Mouse (Mus musculus): ENCODE data around the gene Coq10a. TPM values are rescaled to one million over a fixed set of nuclear protein-coding genes. Genes with fewer than 3 reads are reported as not detected.

Coq10a gene
- total RNA-seq, 2 experiments from 2014 or later, result 443 to 454 TPM

DNA sequence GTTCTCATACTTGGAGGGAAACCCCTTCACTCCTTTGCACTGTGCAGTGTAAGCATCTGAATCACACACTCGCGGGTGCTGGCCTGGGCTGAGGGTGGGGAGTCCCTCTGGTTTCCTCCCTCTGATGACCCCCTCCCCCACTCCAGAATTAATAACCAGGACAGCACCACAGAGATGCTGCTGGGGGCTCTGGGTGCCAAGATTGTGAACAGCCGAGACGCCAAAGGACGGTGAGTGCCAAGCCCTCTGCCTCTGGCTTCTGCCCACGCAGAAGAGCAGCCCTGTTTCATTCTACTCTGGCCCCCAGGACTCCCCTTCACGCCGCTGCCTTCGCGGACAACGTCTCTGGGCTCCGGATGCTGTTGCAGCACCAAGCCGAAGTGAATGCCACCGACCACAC is 20.1 kb upstream of the Coq10a start:
- DNase-seq, result no peak

DNA sequence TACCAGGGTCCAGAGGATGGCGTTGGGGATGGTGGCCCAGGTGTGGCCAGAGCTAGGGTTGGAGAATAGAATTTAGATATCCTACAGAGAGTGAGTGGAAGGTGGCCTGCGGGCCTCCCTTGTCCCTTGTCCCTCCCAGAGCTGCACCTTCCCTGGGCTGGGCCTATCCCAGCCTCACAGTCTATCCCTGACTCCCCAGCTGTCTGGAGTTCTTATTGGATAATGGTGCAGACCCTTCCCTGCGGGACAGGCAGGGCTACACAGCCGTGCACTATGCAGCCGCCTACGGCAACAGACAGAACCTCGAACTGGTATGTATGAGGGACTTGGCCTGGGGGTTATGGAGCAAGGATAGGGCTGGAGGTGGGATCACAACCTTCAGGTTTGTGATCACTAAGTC is 17.1 kb upstream of the Coq10a start:
- DNase-seq, result no peak

DNA sequence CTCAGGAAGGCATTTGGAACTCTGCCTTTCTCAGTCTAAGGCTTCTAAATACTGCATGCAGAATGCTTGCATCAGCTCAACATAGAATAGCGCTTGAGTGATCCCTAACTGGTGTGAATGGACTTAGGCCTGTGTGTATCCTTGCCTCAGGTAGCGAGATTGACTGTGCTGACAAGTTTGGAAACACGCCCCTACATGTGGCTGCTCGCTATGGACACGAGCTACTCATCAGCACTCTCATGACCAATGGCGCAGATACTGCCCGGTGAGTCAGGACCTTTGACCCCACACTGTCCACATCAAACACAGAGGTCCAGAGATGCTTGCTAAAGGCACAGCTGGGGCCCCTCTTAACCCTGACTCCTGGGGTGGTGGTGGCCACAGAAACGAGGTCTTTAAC is 13.7 kb upstream of the Coq10a start:
- no peak for DNase-seq

DNA sequence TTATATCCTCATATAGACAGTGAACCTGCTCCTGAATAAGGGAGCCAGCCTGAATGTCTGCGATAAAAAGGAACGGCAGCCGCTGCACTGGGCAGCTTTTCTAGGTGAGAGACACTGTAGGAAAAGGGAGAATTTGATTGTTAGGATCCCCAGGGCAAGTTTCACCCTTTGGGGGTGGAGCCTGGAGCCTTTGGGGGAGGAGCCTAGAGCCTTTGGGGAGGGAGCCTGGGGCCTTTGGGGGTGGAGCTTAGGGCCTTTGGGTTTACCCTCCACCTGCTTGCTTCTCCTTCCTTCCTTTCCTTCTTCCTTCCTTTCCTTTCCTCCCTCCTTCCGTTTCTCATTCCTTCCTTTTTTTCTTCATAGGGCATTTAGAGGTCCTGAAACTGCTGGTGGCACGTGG is 11.8 kb upstream of the Coq10a start:
- no peak for DNase-seq

GRCm38 (mm10) chr10:128379260-128379659 is 10.5 kb upstream of the Coq10a start:
- DNase-seq, result peak; percentile 72

GRCm38 (mm10) chr10:128378462-128378861 is 9.7 kb upstream of the Coq10a start:
- peak; percentile 58 for DNase-seq

GRCm38 (mm10) chr10:128377940-128378448 is 9.2 kb upstream of the Coq10a start:
- DNase-seq, result no peak

DNA sequence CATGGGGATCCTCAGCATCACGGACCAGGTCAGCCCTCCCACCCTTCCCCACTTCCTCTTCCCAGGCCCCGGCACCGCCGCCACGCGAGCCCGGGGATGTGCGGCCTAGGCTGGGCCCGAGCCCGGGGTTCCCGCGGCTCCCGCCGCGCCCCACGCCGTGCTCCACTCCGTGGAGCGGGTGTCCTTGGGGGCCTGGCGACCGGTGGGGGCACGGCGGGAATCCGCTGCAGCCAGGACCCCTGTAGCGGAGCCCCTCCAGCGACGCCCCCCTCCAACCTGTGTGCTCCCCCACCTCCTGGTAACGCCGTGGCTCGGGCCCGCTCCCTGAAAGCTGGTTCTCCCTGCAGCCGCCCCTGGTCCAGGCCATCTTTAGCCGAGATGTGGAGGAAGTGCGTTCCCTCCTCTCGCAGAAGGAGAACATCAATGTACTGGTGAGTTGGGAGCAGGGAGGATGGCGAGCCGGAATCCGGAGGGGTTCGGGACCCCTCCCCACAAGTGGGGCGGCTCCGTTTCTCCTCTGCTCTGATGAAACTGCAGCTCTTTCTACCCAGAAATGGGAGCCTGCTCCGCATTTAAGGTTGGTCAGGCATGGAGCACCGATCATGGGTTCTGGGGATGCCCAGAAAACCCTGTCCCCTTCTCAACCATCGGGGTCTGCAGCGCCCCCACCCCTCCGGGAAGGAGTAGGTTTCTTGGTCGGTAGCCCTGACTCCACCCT is 8.6 kb upstream of the Coq10a start:
- peak; percentile 48 for DNase-seq

GRCm38 (mm10) chr10:128376455-128377211 is 7.8 kb upstream of the Coq10a start, which contains the start of gene Ankrd52:
Gene Ankrd52 (plus strand): TSS chr10:128377115.
- peak; percentile 90 for DNase-seq

DNA sequence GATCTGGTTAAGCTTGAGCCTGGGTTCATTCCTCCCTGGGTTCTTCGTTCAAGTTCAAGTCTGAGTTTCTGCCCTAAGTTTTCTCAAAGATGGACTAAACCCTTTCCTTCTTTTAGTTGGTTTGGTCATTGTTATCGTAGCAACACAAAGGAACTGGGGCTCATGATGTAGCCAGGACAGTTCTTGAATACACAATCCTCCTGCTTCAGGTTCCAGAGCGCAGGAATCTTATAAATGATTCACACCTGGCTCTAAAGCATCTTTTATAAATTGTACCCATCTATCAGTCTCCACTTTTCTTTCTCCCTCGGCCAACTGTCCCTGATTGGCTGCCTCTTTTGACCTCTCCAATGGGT is 7.3 kb upstream of the Coq10a start:
- no peak for DNase-seq

DNA sequence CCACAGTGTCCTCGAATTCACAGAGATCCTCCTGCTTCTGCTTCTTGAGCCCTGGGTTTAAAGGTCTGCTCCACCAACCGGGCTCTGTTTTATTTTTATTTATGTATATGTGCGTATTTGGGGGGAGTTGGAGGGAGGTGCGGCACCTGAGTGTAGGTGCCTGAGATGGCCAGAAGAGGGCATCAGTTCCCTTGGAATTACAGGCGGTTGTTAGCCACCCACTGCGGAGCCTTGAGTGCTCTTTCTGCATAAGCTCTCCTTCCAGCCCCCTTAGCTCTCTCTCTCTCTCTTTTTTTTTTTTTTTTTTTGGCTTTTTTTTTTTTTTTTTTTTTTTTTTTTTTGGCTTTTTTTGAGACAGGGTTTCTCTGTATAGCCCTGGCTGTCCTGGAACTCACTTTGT is 5.6 kb upstream of the Coq10a start:
- no peak for DNase-seq

DNA sequence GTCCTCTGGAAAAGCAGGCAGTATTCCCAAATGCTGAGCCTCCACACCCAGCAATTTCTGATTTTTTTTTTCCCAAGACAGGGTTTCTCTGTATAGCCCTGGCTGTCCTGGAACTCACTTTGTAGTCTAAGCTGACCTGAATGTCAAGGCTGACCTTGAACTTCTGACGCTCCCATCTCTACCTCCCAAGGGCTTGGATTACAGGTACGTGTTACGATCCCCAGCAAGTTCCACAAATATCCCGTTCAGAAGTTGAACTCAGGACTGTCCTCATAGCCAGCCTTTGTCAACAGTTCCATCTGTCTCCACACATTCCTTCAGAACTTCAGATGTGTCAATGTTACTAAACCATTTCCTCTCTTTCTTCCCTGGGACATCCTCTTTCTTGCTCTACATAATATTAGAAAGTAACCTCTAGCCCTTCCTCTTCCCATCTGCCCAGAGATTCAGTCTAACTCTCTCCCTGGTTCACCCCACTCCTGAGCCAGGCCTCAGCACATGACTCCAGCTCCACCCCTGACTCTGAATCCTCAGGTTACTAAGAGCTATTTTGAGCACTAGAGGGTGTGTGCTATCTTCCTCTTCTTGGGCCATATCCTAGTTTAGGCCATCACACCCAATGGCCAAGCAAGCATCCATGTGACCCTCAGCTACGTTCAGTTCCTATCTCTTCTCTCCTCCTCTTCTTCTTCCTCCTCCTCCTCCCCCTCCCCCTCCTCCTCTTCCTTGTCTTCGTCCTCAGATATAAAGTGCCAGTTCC is 4.4 kb upstream of the Coq10a start:
- DNase-seq, result peak; percentile 70

DNA sequence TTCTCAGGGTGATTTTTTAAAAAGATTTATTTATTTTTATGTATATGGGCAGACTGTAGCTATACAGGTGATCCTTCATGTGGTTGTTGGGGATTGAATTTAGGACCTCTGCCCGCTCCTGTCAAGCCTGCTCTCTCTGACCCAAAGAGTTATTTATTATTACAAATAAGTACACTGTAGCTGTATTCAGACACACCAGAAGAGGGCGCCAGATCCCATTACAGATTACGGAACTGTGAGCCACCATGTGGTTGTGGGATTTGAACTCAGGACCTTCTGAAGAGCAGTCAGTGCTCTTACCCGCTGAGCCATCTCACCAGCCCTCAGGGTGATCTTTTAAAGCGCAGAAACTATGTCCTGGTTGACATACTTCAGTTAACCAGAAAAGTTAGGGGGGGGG is 3.3 kb upstream of the Coq10a start:
- no peak for DNase-seq

- DNase-seq, result no peak
Measured at GRCm38 (mm10) chr10:128370601-128371000, 1.8 kb upstream of the Coq10a start.

DNA sequence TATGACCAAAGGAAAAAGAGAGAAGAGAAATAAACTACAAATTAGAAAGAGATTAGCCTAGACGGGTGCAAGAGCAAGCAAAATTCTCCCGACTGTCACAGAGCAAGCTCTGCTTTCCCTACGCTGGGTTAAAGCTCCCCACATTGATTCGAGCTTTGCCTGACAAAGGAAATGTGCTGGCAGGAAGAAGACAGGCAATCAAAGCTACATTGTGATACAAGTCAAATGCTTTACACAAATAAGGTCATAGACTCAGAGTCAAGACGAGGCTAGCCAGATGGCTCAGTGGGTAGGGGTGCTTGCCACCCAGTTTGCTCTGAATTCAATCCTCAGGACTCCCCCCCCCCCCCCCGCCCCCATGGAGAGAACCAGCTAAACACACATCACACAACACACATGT is 1.2 kb upstream of the Coq10a start:
- DNase-seq, result no peak

DNA sequence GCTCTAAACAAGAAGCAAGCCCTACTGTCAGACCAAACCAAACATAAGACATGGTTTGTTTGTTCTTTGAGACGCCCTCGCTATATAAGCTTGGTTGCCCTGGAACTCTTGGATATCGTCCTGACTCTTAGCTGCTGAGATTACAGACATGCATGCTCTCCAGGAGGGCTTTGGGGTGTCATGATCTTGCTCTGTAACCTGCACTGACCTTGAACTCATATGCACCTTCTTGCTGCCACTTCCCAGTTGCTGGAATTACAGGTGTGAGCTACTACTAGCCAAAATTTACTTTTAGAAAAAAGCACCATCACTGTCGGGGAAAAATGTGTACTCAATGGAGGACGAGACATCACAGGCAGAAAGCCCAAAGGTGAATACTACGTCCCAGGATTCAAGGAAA is 802 bp upstream of the Coq10a start:
- DNase-seq, result no peak

GRCm38 (mm10) chr10:128369218-128369543 is 384 bp upstream of the Coq10a start:
- DNase-seq, result no peak

- peak; percentile 85 for DNase-seq
Measured at GRCm38 (mm10) chr10:128367899-128368401, 847 bp downstream of the Coq10a start.

- DNase-seq, result no peak
Measured at GRCm38 (mm10) chr10:128362568-128362967, 6.2 kb downstream of the Coq10a start.

DNA sequence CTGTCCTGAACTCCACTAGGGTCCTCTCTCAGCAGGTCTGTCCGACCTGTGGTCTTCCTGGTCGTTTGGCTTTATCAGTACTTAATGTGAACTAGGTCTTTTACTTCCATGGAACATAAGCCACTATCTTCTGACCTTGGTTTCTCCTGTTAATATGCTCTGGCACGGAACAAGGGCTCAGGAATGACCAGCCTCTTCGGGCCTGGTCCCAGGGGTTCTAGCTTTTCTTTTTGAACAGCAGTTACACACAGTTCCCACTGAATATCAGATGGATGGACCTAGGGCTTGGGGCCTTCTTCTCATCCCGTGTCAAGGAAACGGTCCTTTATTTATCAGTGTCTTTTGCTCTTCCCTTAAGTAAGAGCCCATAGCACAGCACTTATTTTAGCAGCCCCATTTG is 7.0 kb downstream of the Coq10a start:
- DNase-seq, result no peak

- DNase-seq, result no peak
Measured at GRCm38 (mm10) chr10:128359226-128359625, 9.6 kb downstream of the Coq10a start.

DNA sequence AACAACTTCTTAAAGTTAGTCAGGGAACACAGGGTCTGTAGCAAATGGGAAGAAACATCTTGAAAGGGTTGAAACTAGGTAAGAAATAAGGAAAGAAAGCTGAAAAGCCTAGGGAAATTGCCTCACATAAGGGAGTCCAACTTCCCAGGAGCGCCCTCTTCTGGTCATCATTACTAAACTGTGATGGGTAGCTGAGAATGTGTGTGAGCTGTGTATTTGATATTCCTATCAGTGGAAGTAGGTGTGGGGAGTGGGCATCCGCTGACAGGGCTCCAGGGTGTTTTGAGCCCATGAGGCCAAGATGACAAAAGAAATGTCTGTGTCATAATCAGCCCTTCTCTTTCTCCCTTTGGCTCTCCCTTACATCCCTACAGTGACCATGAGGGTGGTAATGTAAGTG is 10.0 kb downstream of the Coq10a start:
- DNase-seq, result no peak

DNA sequence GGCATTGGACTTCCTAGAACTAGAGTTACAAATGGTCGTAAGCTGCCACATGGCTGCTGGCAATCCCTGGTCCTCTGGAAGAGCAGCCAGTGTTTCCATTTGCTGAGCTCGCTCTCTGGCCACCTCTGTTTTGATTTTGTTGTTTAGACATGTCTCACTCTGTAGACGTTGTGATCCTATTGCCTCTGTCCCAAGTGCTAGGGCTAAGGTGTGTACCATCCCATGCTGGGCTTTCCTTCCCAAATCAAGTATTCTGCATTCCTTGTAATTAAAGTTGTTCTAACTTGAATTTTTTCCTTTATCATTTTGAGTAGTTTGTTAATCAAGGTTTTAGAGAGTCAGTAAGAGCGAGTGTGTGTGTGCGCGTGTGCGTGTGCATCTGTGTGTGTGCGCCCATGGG is 21.3 kb downstream of the Coq10a start:
- DNase-seq, result no peak

All from gastrocnemius, postnatal 25 days (tissue).